Mouse (Mus musculus) adrenal gland, postnatal 25 days (tissue): ENCODE measurements around the gene Ppm1l. TPM values are rescaled to one million over a fixed set of nuclear protein-coding genes. Genes with fewer than 3 reads are reported as not detected.
A peak's percentile ranks its signal among the peaks of the same experiment; 100 is the strongest.

ENCODE experiments used
- DNase-seq: peaks from one replicate; pipeline ENCODE4 v3.0.0; 2021; ENCODE audit warnings: mixed read lengths
- total RNA-seq: library from RNA; stranded (reverse); gene quantifications from 2 replicates; pipeline ENCODE4 v1.2.3, GENCODE M21; 2021

Gene Ppm1l
- total RNA-seq, 1 experiment from 2014 or later, result 13.6 TPM

GRCm38 (mm10) chr3:69440761-69441160 lies 124.1 kb downstream of the Ppm1l start:
- no peak for DNase-seq

GRCm38 (mm10) chr3:69446989-69447388 lies 130.3 kb downstream of the Ppm1l start:
- DNase-seq, result no peak

DNA sequence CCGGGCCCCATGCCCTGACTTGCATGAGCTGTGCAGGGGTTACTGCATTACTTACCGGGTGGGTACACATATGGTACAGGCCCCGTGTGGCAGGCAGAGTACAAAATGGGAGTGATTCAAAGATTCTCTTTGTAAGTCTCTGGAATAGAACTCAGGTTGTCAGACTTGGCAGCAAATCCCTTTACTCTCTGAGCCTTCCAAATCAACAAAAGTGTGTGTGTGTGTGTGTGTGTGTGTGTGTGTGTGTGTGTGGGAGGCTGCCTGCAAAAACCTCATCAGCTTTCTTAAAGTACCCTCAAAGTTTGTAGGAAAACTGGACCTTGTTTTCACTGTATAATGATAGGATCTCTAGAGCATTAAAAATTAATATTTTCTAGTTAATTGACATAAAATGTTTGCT lies 132.4 kb downstream of the Ppm1l start:
- no peak for DNase-seq

GRCm38 (mm10) chr3:69454330-69454729 lies 137.7 kb downstream of the Ppm1l start:
- no peak for DNase-seq

DNA sequence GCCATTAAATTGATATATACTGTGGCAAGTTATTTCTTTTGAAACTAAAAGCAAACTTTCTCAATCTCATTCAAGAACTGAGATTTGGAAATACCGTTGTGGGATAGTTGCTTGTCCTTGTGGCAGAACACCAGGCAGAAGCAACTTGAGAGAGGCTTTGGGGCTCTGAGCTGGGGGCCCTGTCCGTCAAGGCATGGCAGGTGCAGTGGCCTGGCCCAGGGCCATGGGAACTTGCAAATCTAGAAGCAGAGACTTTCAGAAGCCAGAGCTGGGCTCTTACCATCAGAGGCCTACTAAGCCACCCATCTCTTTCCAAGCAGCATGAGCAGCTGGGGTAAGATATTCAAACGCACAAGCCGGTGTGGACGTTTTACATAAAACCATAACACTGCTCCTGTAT lies 139.4 kb downstream of the Ppm1l start:
- DNase-seq, result no peak

DNA sequence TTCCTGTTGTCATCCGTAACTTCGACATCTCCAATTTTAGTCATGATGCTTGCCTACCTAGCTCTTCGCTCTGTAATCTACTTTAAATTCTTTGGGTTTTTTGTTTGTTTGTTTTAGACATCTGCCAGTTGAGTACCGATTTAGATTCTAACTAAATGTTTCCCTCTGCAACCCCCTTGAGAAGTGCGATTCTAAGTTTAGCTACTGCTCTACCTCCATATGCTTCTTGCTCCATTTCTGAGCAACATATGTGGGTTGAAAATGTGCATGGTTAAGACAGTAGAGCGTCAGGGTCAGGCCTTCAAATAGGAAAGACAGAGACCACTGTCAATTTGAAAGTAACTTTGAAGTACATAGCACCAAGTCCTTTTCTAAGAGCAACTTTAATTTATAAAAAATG lies 142.1 kb downstream of the Ppm1l start:
- no peak for DNase-seq

GRCm38 (mm10) chr3:69461956-69462355 lies 145.3 kb downstream of the Ppm1l start:
- no peak for DNase-seq

DNA sequence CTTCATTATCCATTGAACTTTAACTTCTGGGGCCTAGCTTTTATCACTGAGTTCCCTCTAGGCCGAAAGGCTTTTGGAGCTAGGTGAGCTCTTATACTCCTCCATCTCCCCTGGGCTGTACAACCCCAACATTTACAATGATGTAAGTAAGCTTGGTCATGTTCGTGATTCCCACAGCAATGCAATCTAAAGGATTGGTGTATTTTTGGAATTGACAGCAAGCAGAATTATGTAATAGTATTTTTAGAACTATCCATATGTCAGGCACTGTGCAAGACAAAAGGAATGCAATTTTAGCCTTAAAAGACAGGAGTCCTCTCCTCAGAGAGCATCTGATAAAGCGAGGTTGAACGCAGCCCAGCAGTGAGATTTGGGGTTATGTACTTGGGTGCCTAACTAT lies 149.1 kb downstream of the Ppm1l start:
- DNase-seq, result no peak

GRCm38 (mm10) chr3:69468280-69469008 lies 151.8 kb downstream of the Ppm1l start:
- DNase-seq, result no peak

DNA sequence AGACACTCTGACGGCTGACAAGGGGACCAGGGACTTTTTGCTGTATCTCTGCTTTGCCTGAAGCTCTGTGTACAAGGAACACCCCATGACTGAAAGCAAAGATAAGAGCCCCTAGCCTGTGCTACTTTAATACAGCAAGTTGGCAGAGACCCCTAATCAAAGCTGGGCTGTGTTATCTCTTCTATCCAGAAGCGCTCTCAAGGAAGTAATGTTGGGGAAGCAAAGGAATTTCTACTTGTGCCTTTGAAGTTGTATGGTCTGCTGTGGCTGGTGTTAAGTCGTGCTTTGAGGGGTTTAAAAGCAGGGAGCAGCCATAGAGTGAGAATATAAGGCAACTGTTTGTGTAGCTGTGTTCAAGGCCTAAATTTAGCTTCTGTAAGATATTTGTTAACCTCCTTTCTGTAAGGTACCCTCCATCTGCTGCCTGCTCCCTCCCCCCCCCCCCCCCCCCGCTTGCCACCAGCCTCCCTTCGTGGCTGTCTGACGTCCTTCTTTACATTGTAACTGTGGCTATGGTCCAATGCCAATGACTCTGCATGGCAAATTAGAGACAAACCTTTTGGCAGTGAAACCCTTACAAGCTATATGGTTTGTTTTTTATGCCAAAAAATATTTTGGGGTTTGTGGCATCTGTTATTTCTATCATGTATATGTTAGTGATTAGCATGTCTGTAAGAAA lies 152.9 kb downstream of the Ppm1l start:
- DNase-seq, result no peak

GRCm38 (mm10) chr3:69470142-69470796 lies 153.6 kb downstream of the Ppm1l start:
- DNase-seq, result no peak

- no peak for DNase-seq
Measured at GRCm38 (mm10) chr3:69475850-69476450, 159.3 kb downstream of the Ppm1l start.

- DNase-seq, result peak; percentile 18
Measured at GRCm38 (mm10) chr3:69479937-69480336, 163.3 kb downstream of the Ppm1l start.

GRCm38 (mm10) chr3:69481835-69482234 lies 165.2 kb downstream of the Ppm1l start:
- DNase-seq, result peak; percentile 47

- no peak for DNase-seq
Measured at GRCm38 (mm10) chr3:69484006-69484574, 167.4 kb downstream of the Ppm1l start.

DNA sequence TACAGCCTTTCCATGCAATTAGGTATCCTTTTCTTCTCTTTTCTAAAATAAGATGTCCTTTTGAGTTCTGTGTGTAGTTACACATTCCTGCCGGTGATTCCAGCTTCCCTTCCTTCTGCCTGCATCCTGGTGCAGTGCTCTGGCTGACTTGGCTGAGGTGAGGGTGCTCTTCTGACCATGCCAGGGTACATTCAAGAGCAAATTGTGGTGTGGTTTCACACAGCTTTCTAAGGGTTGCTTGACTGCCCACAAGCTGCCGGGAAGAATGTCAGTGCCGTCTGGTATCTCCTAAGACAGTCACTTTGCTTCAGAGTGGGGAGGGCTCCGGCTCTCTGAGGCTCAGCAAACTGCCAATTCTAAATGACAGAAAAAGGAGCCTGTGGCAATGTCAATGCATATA lies 167.9 kb downstream of the Ppm1l start:
- no peak for DNase-seq

DNA sequence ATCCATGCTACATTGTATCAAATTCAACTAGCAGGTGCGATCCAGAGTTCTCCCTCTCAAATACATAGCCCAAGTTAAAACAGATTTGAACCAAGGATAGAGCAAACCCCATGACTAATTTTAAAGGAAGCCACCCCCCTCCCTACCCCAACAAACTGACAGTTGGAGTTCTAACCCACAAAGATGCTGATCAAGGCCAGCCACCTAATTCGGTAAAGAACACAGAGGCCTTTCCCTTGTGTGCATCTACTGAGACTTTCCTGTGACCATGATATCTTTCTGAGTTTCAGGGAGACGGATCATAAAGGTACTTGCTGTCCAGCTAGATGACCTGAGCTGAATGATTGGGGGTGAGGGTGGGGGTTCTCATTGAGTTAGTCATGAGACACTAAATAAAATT lies 168.7 kb downstream of the Ppm1l start:
- DNase-seq, result no peak

DNA sequence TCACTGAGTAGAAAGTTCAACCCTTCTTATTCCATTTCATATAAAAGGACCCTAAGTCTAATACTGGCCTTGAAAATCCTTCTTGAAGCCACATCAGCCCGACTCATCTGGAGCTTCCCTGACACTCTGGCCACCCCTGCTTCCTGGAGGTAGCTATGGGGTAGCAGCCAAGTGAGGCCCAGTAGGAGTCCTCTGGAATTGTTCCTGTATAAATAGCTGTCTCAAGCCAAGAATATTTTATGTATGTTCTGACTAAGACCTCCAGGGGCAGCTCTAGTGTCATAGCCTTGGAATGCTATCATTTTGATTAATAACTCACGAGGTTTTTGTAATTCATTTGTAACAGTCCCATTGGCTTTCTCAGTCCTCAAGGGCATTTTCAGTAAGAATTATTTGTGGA lies 169.1 kb downstream of the Ppm1l start:
- DNase-seq, result peak; percentile 31

- DNase-seq, result no peak
Measured at GRCm38 (mm10) chr3:69487471-69487870, 170.8 kb downstream of the Ppm1l start.

DNA sequence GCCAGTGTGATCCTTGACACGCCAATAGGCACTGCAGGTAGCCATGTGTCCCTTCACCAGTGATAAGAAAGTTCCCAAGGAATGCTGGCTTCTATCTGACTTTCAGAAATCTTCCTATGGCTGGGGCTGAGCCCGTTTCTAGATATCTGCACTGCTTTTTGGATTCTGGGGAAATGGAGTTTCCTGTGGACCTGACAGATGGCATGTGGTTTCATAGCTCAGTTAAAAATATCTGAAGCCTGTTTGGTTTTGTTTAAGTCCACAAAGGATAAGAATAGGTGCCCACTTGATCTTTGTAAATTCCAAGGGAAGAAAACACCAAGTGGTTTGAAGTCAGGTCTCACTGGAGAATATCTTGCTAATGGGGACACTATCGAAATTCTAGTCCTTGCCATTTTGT lies 173.0 kb downstream of the Ppm1l start:
- DNase-seq, result no peak

- no peak for DNase-seq
Measured at GRCm38 (mm10) chr3:69490981-69491681, 174.5 kb downstream of the Ppm1l start.
